22 mouse cellular contexts compared by ENCODE assay signal in genomic region chr13:56894543-56894942, GRCm38 (mm10). TPM values are rescaled to one million over a fixed set of nuclear protein-coding genes. Genes with fewer than 3 reads are reported as not detected.
DNase-seq lines count a peak whose midpoint lies in the region; ATAC-seq and TF ChIP-seq lines count a peak whose summit lies in the region.
"Had no signal": no experiment of that assay in that cellular context is flagged by ENCODE, and none has a peak within 500 bp of the region (broad histone marks: within the 10 kb centered on the region; RNA-seq: fewer than 3 reads in every experiment).

No protein-coding gene starts in this region.

- H3K27ac ChIP-seq in hindbrain, postnatal 0 days: no peak overlapping the region
- H3K27ac ChIP-seq: embryonic facial prominence, embryonic 13.5 days; heart, embryonic 15.5 days; kidney, postnatal 0 days; macrophage had no signal

- no peaks in the 10 kb centered on the region for H3K4me1 ChIP-seq in hindbrain, postnatal 0 days (ENCODE audit: insufficient read depth, low read length)
- H3K4me1 ChIP-seq: embryonic facial prominence, embryonic 13.5 days; heart, embryonic 15.5 days had no signal

- 0 out of 2 replicates have a peak, but pooled peaks have one; percentile 6 for TF ChIP-seq CTCF in brain, embryonic 14.5 days (IDR thresholded peaks at IDR 0.05; ENCODE audit: borderline replicate concordance, extremely low read depth, insufficient read depth, insufficient read length)
- peak; percentile 47 for TF ChIP-seq CTCF in hindbrain, postnatal 0 days (IDR thresholded peaks at IDR 0.05; ENCODE audit: low read depth)

- H3K4me3 ChIP-seq in hindbrain, postnatal 0 days (ENCODE audit: low read length): peak overlapping the region; percentile 36
- H3K4me3 ChIP-seq: embryonic facial prominence, embryonic 13.5 days; heart, embryonic 15.5 days had no signal

- H3K36me3 ChIP-seq in hindbrain, postnatal 0 days (ENCODE audit: insufficient read depth, low read length): no peaks in the 10 kb centered on the region
- H3K36me3 ChIP-seq: embryonic facial prominence, embryonic 13.5 days; heart, embryonic 15.5 days had no signal

- TF ChIP-seq POLR2A in brain, embryonic 14.5 days (IDR thresholded peaks at IDR 0.05; ENCODE audit: borderline replicate concordance, extremely low read depth, insufficient read depth, insufficient read length, poor library complexity, severe bottlenecking): no peak

- no peaks in the 10 kb centered on the region for H3K27me3 ChIP-seq in hindbrain, postnatal 0 days (ENCODE audit: insufficient read depth, low read length)

- no peaks in the 10 kb centered on the region for H3K9me3 ChIP-seq in hindbrain, postnatal 0 days (ENCODE audit: low read length)
- H3K9me3 ChIP-seq: embryonic facial prominence, embryonic 13.5 days; heart, embryonic 15.5 days had no signal

- 65% methylated on average over 5 of the region's 5 CpGs for WGBS in hindbrain, postnatal 0 days

- DNase-seq in frontal cortex, postnatal 36 days (ENCODE audit: low spot score in 2 of 2): peak; percentile 11 to 14
- no peak for DNase-seq in frontal cortex, postnatal 14 days (ENCODE audit: low spot score in 2 of 2)
- peak; percentile 8 to 19 for DNase-seq in left cerebral cortex, adult 18-20 months (ENCODE audit: low spot score in 2 of 2)
- DNase-seq in left cerebral cortex, adult 8-10 months (ENCODE audit: low spot score in 2 of 2): no peak
- DNase-seq in brain, embryonic 14.5 days (ENCODE audit: low read depth): no peak
- peak; percentile 49 for DNase-seq in hindbrain, postnatal 0 days (ENCODE audit: low spot score)
- no peak for DNase-seq in lung, postnatal 14 days
- no peak for DNase-seq in adrenal gland, postnatal 25 days
- DNase-seq: heart, adult 18-20 months; kidney, adult 11 months; left cerebral cortex, postnatal 4 days; lung, adult 2 months; retina, postnatal 1 day; thymus, postnatal 4 days had no signal

- no peak for ATAC-seq in hindbrain, postnatal 0 days

- no peak overlapping the region for H3K9ac ChIP-seq in hindbrain, postnatal 0 days (replicated peaks; ENCODE audit: low read length)
- H3K9ac ChIP-seq: embryonic facial prominence, embryonic 13.5 days; heart, embryonic 15.5 days had no signal

- peak overlapping the region; percentile 39 for H3K4me2 ChIP-seq in hindbrain, postnatal 0 days (ENCODE audit: low read depth, low read length)
- H3K4me2 ChIP-seq: embryonic facial prominence, embryonic 13.5 days; heart, embryonic 15.5 days had no signal

RNA-seq across cellular contexts. Expression of gene Trpc7, which starts 1.2 kb away (rescaled TPM):
- 1 to 10 TPM; 1.9 to 2.3 TPM for total RNA-seq in left cerebral cortex, adult 18-20 months (2021)
- total RNA-seq in left cerebral cortex, adult 8-10 months (2022): 1 to 10 TPM; 1.8 to 3.0 (median 2.5) TPM
- 3.3 and 5.0 TPM in 2 replicates for polyA plus RNA-seq in brain, embryonic 14.5 days (2012; rRNA removed)
- 9.6 TPM in 2 replicates for total RNA-seq in hindbrain, postnatal 0 days (2014; rRNA removed)
- polyA plus RNA-seq in hindbrain, postnatal 0 days (2015; fragmentation: Nextera tagmentation; extraction: Ambion mirVana): 3.3 and 3.8 TPM in 2 replicates
- total RNA-seq in adrenal gland, postnatal 25 days (2021): 0.27 TPM in 1 of 2 replicates, not detected in the other
- total RNA-seq: ES-E14; gastrocnemius, adult 8-10 months; heart, adult 18-20 months; hematopoietic stem cell, adult 5-6 weeks; liver, adult 2 months had no signal
- polyA plus RNA-seq: liver, adult 2 months; lung, adult 2 months; macrophage had no signal

Comparison
In these comparisons a context has a peak if more than half of its experiments do, and no peak if none do; other contexts are left out.
1. DNase-seq: peak in frontal cortex, postnatal 36 days (2 of 2), left cerebral cortex, adult 18-20 months (2 of 2) and hindbrain, postnatal 0 days (single experiment); none in frontal cortex, postnatal 14 days (0 of 2), left cerebral cortex, adult 8-10 months (0 of 2), brain, embryonic 14.5 days (single experiment), lung, postnatal 14 days (single experiment) and adrenal gland, postnatal 25 days (single experiment).